Mouse (Mus musculus) liver, adult 2 months (tissue): ENCODE measurements around the gene Lrriq4.

Source experiments
- CTCF ChIP-seq: fragments of 200-500 bp; IDR thresholded peaks from 2 replicates; pipeline ENCODE4 v1.5.1; 2011; ENCODE audit warnings: low read depth, low read length, control low read depth
- POLR2A ChIP-seq: fragments of 200-500 bp; IDR thresholded peaks from 2 replicates; pipeline ENCODE4 v1.6.1; 2011; ENCODE audit warnings: low read length, control low read depth; ENCODE audit not compliant: insufficient read depth; ENCODE audit errors: extremely low read depth

DNA sequence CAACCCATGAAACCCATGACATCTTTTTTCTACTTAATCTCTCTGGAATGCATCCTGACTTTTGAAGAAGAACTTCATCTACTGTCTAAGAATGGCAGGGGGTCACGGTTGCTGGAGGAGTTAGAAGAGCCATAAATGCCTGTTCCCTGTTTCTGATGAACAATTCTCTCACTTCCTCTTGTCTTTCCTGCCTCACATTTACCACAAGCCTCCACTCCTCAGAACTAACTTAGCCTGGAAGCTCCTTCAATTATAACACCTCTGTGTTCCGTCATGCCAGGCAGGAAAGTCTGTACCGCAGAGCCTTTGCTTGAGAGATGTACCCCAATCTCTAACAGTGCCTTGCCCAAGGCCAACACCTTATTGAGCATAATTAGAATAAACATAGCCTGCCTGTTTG is 74.3 kb downstream of the Lrriq4 start:
- TF ChIP-seq CTCF (no peak), POLR2A (no peak)
